Mouse (Mus musculus) heart, postnatal 4 days (tissue): Measurements from ENCODE around the gene Itga3. TPM values are rescaled to one million over a fixed set of nuclear protein-coding genes. Genes with fewer than 3 reads are reported as not detected.
A peak's percentile ranks its signal among the peaks of the same experiment; 100 is the strongest.

Experiments used
- DNase-seq: peaks from one replicate; pipeline ENCODE4 v3.0.0; 2021
- total RNA-seq, 2 experiments: library from RNA; stranded (reverse); gene quantifications; 2 replicates each; pipeline ENCODE4 v1.2.3; 2021

The Itga3 gene
- total RNA-seq, 2 experiments from 2014 or later: 16.1 to 16.4 TPM

DNA sequence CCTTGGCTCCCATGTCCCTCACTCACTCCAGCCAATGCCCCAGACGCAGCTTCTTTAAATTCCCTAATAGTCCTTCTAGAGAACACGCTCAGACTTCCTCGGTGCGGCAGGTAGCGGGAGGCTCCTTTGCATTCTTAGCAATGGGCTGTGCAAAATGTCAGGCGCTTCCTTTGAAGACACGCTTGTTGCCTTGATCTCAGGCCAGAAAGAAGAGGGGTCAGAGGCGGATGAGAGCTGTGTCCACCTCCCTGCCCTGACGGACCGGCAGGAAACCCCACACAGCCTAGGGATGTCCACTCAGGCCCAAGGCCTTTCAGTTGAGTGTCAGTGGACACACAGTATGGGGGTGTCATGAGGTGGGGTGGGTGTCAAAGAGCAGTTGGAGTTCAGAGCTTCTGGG is 19.0 kb upstream of the Itga3 start:
- DNase-seq: no peak

DNA sequence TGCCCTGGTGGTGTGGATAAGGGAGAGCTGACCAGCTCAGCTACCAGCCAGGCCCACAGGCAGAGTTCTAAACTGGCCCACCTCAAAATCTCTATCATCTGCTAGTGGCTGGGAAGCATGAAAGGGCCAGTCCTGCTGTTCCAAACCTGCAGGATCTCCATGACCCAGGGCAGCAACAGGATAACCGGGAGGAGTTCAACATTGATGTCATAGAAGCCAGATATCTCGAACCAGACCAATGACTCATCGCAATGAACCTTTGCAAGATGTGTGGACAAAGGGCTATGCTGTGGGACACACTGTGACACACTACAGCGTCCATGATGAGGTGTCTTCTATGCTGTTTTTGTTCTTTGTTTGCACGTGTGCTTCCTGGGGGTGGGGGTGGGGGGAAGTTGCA is 16.5 kb upstream of the Itga3 start:
- DNase-seq: no peak

DNA sequence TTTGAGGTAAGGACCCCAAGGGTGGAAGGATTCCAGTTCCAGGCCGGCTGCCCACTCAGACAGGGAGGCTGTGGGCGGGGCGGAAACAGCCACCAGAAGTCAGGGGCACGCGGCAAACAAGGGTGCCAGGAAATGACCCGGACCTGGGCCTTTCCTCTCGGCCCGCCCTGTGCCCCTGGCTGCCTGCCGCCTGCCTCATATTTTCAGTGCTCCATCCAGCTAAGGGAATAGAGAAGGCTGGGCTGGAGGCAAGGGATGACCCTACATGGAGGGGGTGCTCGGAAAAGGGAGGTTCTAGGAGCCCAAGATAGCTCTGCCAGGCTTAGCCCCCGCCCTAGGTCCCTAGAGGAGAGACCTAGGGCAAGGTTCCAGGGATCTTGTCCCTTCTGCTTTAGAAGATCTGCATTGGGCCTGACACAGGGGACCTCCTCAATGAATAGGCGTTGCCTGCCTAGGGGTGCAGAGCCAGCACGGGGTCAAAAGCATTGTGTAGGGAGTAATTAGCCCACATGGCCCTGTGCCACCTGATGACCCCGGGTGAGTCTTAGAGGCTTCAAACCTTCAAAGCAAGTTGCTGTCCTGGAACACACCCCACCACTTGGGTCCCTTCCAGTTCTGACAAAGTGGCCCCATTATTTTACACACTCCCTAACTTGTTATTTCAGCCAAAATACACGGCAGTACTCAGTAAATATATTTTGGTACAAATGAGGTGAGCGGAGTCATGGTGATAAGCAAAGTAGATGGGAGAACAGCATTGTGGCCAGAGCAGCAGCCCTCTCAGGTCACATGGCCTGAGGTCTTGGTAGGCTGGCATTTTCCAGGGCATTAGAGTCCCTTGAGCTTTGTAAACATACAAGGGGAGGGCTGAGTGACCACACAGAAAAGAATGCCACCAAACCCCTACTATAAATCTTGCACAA is 12.5 kb upstream of the Itga3 start:
- peak; percentile 52 for DNase-seq

DNA sequence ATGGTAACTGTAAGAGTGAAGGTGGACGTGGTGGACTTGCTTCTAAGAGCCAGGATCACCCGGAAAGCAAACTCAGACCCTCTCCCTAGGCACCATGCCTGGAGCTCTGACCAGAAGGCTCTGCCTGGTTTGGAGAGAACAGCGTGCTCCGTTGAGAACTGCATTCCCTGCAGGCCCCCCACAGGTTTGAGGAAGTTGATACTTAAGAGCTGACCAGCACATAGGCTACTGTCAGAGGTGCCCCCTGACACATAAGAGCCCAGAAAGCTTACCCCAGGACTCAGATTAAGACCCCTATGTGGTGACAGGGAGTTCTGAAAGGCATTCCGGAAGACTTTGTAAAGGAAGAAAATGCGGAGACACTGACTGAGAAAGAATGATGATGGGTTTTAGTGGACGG is 11.7 kb upstream of the Itga3 start:
- DNase-seq: no peak

GRCm38 (mm10) chr11:95087301-95088228 is 11.0 kb upstream of the Itga3 start:
- DNase-seq: no peak

DNA sequence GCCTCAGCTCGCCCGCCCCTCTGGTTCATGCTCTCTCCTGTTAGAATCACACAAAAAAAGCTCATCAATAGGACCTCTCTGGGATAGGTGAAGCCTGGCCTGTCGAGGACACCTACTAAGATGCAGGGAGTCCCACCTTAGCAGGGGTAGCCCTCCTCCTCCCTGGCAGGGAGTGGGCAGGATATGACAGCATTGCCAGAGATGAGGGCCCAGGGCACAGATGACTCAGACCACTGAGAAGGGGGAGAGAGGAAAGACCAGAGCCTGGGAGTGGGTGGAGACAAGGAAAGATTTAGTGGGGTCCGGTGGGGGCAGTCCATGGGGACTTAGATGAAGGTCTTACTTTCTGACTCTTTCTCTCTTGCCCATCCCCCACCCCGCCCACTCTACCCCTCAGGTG is 9.6 kb upstream of the Itga3 start:
- DNase-seq: no peak

GRCm38 (mm10) chr11:95085710-95086109 is 9.1 kb upstream of the Itga3 start:
- DNase-seq: no peak

GRCm38 (mm10) chr11:95084811-95085382 is 8.3 kb upstream of the Itga3 start:
- no peak for DNase-seq

DNA sequence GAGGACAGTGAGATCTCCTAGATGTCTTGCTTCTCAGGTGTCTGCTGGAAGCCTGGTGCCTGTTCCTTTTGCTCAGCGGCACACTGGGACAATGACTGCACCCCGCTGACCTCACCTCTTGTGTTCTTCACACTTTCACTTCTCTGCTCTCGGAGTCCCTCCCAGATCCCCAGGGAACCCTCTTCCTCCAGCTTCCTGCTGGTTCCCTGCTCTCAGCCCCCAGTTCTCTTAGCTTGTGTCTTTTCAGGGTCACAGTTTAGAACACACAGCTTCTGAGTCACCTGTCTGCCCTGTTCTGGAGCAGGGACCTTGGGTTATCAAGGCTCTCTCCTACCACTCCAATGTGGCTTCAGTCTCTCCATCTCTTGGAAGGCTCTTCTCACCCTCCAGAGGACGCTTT is 7.6 kb upstream of the Itga3 start:
- no peak for DNase-seq

DNA sequence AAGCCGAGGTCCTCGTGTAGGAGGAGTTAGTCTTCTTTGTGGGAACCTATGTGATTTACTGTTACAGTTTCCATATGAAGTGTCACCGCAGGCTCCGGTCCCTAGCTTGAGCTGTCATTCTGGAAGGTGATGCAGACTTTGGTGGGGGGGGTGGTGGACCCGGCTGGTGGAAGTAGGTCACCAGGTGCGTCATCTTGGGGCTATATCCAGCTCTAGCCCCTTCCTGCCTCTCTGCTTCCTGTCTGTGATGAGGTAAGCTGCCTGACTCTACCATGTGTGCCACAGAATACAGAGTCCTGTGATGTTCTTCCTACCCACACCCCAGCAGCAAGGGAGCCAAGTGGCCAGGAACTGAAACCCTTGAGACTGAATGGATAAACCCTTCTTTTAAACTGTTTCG is 6.3 kb upstream of the Itga3 start:
- DNase-seq: no peak

DNA sequence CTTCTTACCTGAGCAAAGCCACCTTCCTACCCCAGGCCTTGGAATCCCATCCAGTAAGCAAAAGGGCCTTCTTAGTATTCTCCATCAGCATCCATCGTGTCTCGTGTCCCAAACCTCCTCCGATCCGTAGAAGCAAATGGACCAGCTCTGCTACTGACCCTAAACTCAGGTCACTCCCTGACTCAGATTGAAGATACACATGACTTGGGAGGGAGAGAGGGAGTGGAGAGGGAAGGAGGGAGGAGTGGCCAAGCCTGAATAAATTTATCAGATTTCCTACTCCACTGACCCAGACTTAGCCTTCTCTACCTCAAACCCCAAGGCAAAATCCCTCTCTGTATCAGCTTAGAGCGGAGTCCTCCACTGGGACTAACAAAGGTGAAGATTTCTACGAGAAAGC is 4.2 kb upstream of the Itga3 start:
- no peak for DNase-seq

DNA sequence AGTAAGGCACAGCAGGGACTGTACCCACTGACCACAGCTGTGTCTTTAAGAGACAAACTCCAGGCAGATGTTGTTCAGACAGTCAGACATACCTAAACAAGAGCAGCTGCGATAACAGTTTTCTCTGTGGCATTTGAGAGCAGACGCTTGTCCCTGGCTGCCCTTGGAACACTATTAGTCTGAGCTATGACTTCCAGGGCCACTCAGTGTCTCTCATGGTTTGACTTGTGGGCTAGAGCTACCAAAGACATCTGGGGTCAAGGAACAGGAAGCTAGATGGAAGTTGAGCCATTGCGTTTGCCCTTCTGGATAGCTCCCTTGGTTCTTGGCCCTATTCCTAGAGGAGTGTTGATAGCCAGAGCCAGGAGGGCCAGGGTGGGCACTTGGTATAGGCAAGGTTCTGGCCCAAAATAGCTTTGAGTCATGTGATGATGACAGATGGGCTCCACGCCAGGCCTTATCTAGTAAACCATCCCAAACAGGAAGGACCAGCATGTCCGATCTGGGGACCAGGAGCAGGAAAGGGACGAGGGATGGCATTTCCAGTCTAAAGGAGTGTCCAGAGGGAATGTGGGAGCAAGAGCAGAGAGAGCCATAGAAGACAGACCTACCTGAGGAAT is 2.8 kb upstream of the Itga3 start:
- peak; percentile 43 for DNase-seq

DNA sequence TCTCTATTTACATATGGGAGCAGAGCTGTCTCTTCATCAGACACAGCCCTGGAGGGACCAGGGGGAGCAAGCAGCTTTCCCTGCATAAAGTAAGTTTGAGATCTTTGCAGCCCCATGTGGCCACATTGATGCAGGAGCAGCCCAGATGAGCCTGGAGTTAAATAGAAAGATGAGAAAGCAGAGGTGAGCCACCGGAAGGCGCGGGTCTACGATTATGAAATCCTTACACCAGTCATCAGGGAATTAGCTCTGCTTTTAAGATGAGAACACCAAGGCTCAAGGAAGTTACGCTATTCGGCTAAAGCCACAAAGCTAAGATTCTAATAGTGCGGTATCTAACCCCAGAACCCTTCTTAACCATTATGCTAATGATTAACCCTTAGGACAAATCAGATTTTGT is 1.4 kb upstream of the Itga3 start:
- DNase-seq: no peak

GRCm38 (mm10) chr11:95076041-95076535 is 513 bp downstream of the Itga3 start:
- peak; percentile 67 for DNase-seq

DNA sequence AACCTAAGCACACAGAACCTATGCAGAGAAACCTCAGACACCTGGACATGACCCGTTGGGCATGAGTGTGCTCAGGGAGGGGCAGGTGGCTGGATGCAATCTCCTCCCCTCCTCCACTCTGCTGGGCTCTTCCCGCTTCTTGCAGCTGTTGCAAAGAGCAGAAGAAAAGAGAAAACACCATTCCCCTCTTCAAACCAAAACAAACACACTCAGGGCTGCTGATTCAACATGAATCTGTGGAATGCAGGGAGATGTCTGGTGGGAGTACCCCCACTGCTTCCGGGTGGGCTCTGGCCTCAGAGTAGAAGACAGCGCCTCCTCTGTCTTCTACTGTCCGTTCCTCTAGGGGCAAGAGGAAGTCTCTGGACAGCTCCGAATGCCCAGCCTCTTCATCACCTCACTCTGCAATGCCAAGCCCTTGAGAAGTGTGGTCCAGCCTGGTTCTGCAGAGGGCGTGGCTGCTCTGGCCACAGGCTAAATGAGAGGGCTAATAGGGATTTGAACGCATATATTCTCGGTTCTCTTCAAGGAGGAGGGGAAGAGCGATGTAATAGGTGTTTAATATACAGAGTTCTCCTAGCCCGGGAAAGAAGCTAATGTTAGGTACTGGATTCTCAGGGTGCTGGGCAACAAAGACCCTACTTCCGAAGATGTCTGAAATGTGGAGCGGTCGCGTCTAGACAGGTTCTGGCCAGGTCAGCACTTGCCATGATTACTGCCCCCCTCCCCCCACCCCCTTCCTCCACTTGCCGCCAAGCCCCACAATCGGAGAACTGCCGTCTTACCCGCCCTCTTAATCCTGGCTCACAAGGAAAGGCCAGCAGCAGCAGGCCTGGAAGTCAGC is 1.2 kb downstream of the Itga3 start:
- no peak for DNase-seq

DNA sequence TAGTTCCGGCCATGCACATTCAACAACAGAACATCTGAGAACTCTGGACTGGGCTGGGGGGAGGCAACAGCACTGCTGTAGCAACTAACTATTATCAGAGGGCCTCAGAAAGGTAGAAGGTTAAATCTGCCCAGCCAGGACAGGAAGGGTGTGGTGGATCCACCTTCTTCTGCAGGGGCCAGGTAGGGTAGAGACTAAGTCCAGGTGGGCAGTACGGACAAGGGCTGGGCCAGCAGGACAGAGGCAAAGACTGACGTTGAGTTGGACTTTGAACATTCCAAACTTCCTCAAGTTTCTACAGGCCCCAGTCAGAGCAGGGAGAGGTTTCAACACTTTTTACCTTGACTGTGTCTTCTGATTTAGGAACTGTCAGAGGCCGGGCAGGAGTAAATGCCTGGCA is 1.9 kb downstream of the Itga3 start:
- no peak for DNase-seq

DNA sequence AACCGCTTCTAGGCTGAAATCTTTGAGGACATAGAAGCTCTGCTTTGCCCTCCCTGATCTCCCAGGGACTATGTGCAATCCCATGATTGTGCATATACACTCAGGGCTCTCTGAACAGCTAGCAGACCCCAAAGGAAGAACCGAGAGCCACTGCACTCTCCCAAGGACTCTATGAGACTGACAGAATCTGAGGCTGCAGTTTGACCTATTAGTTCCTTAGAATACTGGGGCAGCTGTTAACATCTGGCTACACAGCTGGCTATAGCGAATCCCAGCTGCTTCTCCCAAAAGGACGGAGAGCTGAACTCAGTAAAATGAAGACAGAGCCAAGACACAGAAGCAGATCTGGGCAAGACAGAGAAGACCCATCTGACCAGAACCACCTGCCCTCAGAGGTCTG is 2.8 kb downstream of the Itga3 start:
- DNase-seq: peak; percentile 49

DNA sequence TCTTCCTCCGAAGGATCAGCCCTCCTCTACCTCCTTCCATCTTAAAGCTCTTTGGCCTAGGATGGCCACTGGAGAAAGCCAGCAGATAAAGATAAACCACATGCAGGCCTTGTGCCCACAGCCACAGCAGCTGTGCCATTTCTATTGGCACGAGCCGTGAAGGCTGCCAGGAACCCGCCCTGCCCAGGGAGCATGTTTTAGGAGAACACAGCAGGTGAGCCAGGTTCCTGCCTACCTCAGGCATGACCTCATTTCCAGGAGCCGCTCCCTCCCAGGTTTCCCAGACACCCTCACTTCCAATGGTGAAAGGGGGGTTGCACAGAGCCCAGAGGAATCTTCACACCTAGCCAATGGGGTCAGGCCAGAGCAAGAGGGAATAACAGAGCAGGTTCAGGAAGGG is 3.8 kb downstream of the Itga3 start:
- DNase-seq: no peak

- no peak for DNase-seq
Observed at GRCm38 (mm10) chr11:95072136-95072535, 4.5 kb downstream of the Itga3 start.

- DNase-seq: peak; percentile 85
Observed at GRCm38 (mm10) chr11:95071266-95071665, 5.3 kb downstream of the Itga3 start.
